Mouse (Mus musculus) C2C12 (cell line): ENCODE results near the gene Crocc.

Experiments used
- CEBPB ChIP-seq: IDR thresholded peaks from one replicate; pipeline ENCODE4 v1.6.1; 2011; ENCODE audit warnings: low read depth, mild to moderate bottlenecking, control low read depth, moderate library complexity
- CTCF ChIP-seq: IDR thresholded peaks from one replicate; pipeline ENCODE4 v1.5.1; 2011; ENCODE audit not compliant: control insufficient read depth, insufficient read depth, insufficient read length
- FOSL1 ChIP-seq: IDR thresholded peaks from one replicate; pipeline ENCODE4 v1.8.0; 2011; ENCODE audit warnings: mild to moderate bottlenecking, low read length; ENCODE audit not compliant: poor library complexity, insufficient read depth, severe bottlenecking
- MAX ChIP-seq: IDR thresholded peaks from one replicate; pipeline ENCODE4 v1.6.1; 2011; ENCODE audit warnings: mild to moderate bottlenecking, control low read depth
- MYOG ChIP-seq: IDR thresholded peaks from one replicate; pipeline ENCODE4 v1.6.1; 2011; ENCODE audit not compliant: control insufficient read depth, insufficient read length; ENCODE audit errors: extremely low read depth
- USF1 ChIP-seq: IDR thresholded peaks from one replicate; pipeline ENCODE4 v1.6.1; 2011; ENCODE audit warnings: low read depth, mild to moderate bottlenecking, control low read depth, moderate library complexity

- TF ChIP-seq MAX (no peak), CTCF (no peak), MYOG (no peak), USF1 (no peak), FOSL1 (no peak), CEBPB (no peak)
Measured at GRCm38 (mm10) chr4:140984544-140984943, 75.8 kb downstream of the Crocc start.
